Mouse (Mus musculus) c-Kit-positive CD71-positive TER-119-negative erythroid progenitor cells, embryonic 14.5 days (primary cell): ENCODE measurements around the gene Olfr284.

Source experiments
- DNase-seq: peaks from one replicate; pipeline ENCODE4 v3.0.0-alpha.2; 2013; ENCODE audit warnings: low read depth

Olfr284 gene

GRCm38 (mm10) chr15:98340887-98341286 is at the start of gene Olfr284:
Gene Olfr284 (minus strand): TSS chr15:98340987.
- DNase-seq: no peak

DNA sequence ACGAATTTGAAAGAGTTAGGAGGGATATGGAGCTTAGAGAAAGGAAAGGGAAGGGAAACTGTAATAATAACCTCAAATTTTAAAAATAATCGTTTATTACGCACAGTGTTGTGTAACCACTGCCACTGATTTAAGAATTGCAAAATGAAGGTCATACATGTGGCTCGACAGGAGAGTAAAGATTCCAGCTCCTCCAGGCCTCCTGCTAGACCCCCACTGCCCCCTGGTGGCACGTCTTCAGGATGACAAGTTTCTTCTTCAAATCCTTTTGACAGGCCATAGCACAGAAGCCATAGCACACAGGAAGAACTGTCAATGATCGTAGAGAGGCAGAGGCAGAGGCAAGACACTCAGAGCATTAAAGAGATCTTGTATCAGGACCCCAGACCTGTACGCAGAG is 49.0 kb upstream of the Olfr284 start:
- peak; percentile 13 for DNase-seq

- DNase-seq: no peak
Measured at GRCm38 (mm10) chr15:98387621-98388020, 46.8 kb upstream of the Olfr284 start.

DNA sequence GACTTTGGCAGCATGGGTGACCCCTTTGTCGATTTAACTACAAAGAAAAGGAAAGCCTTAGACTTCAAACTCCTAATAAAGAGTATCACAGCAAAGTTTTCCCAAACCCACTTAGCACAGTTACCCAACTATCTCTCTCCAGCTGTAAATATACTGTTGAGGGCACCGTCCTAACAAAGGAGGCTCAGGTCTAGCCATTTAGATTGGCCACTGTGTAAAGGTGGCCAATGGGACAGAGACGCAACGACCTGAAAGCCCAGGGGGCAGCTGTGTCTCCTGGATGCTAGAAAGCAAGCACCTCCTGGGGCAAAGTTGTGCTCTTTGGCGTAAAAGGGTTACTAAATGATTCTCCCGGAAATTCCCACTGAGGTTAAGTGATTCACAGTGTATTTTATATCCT is 40.1 kb upstream of the Olfr284 start, which contains the start of gene Olfr283:
Gene Olfr283 (minus strand): TSS at position 101 of the 400 bp plus-strand sequence.
- no peak for DNase-seq

DNA sequence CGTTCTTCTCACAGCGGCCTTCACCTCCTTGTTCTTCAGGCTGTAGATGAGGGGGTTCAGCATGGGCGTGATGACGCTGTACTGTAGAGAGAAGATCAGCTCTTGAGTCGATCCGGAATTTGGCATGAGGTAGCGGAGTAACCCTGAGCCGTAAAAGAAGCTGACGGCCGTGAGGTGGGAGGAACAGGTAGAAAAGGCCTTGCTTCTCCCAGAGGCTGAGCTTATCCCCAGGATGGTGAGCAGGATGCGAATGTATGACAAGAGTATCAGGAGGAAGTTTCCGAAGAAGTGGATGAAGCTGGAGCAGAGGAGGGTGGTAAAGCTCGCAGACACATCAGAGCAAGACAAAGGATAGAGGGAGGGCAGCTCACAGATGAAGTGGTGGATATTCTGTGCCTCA is 37.4 kb upstream of the Olfr284 start:
- no peak for DNase-seq

DNA sequence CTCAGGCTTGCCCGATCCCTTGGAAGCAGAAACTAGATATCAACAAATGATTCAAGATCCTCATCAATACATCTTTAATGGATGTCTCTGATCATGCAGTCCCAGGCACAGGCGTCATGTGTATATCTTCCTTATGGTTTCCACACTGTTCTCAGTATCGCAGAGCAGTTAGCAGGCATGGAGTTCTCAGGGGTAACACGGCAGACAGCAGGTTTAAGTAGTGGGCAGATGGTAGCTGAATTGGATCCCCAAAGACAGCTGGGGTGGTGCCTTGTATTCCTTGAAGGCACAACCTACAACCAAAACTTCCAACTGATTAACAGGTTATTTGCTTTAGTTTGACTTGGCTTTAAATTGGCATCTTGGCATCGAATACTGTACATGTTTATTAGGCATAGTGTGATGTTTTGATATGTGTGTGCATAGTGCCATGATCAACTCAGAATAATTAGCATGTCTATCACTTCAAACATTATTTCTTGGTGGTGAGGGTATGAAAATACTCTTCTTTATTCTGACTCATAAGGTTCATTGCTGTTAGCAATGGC is 23.5 kb downstream of the Olfr284 start, which contains the start of gene Olfr285:
Gene Olfr285 (minus strand): TSS at position 177 of the 548 bp plus-strand sequence.
- DNase-seq: no peak

DNA sequence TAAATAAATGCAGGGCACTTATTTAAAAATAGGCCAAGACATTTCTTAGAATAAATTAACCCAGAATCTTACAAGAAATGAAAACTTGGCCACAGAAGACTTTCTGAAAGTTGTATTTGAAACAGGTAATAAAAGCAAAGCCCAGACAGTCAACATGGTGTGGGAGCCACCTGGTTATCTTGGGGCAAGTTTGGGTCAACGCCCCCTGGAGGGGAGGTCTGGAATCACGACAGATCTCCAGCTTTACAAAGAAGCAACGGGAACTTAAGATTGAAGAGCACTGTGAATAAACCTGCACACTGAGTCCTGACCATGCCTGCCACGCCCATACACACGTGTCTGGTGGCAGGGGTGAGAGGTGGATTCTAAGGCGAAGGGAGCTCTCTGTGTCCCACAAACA is 25.1 kb downstream of the Olfr284 start:
- no peak for DNase-seq

GRCm38 (mm10) chr15:98295628-98296551 is 44.9 kb downstream of the Olfr284 start, which contains the start of gene Zfp641:
Gene Zfp641 (minus strand): TSS chr15:98296161.
- DNase-seq: no peak

GRCm38 (mm10) chr15:98293651-98294050 is 47.1 kb downstream of the Olfr284 start:
- no peak for DNase-seq
